Mouse (Mus musculus): ENCODE measurements at regions not wholly inside any gene's neighbourhood (a gene's known extent, or its start where the extent isn't known, plus 50 kb on each side); places are given as distances from the start of the nearest gene placed in this dataset.

GRCm38 (mm10) chr8:37398957-37399356 is 405.6 kb downstream of the AI429214 start:
- intact Hi-C loops (cut with DNase I) = no loop called here
- DNase-seq (ENCODE audit: extremely low spot score in 1 of 2, low spot score in 2 of 2) = no peak

DNA sequence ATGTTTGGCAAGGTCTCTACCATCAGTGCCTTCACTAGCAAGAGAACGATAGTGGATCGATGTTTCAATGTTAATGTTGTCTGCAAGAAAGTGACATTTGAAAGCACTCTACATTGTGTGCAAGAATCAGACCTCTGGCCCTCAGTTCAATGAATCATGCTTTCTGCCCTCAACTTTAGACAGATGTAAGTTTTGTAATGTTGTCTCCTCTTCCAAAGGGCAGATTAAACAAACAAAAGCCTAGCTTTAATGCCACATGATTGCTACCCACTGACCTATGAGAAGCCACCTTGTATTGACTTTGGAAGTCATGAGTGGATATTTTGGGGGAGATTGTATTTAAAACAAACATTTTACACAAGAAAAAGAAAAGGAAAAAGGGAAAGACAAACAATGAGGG is 429.2 kb downstream of the AI429214 start:
- no peak for DNase-seq (ENCODE audit: extremely low spot score in 1 of 2, low spot score in 2 of 2)
- intact Hi-C loops (cut with DNase I) = no loop called here

GRCm38 (mm10) chr8:37424588-37424987 is 431.2 kb downstream of the AI429214 start:
- intact Hi-C loops (cut with DNase I) = no loop called here
- DNase-seq (ENCODE audit: extremely low spot score in 1 of 2, low spot score in 2 of 2) = no peak

GRCm38 (mm10) chr8:37428845-37429244 is 435.4 kb downstream of the AI429214 start:
- intact Hi-C loops (cut with DNase I) = no loop called here

GRCm38 (mm10) chr8:37460551-37461154 is 467.2 kb downstream of the AI429214 start:
- intact Hi-C loops (cut with DNase I) = no loop called here
- DNase-seq (ENCODE audit: extremely low spot score in 1 of 2, low spot score in 2 of 2) = peak in 1 of 2 experiments; percentile 2

More at GRCm38 (mm10) chr8:37428845-37429244, 435.4 kb downstream of the AI429214 start:
- DNase-seq (ENCODE audit: extremely low spot score in 1 of 2, low spot score in 2 of 2) = no peak

DNA sequence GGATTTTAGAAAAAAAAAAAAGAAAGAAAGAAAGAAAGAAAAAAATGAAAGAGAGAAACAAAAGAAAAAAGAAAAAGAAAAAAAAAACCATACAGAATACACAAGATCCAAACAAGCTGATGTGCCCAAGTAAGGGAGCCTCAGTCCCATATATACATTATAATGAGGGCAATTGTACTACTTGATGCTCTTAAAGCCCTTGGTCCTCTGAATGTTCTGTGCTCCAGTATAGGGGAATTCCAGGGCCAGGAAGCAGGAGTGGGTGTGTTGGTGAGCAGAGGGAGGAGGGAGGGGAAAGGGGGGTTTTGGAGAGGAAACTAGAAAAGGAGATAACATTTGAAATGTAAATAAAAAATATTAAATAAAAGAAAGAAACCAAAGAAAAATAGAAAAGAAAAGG is 472.2 kb downstream of the AI429214 start:
- intact Hi-C loops (cut with DNase I) = no loop called here

GRCm38 (mm10) chr8:37467656-37468055 is 474.3 kb downstream of the AI429214 start:
- intact Hi-C loops (cut with DNase I) = no loop called here
- no peak for DNase-seq (ENCODE audit: extremely low spot score in 1 of 2, low spot score in 2 of 2)

More for the DNA sequence above, 472.2 kb downstream of the AI429214 start:
- no peak for DNase-seq (ENCODE audit: extremely low spot score in 1 of 2, low spot score in 2 of 2)
